Mouse (Mus musculus): ENCODE measurements around the gene Cacng6.
A peak's percentile ranks its signal among the peaks of the same experiment; 100 is the strongest.
"Not testable (repeated sequence)": the region's sequence is repeated elsewhere in the genome, so short reads cannot be mapped to it uniquely, and the experiment has no call there.

Cacng6 gene

DNA sequence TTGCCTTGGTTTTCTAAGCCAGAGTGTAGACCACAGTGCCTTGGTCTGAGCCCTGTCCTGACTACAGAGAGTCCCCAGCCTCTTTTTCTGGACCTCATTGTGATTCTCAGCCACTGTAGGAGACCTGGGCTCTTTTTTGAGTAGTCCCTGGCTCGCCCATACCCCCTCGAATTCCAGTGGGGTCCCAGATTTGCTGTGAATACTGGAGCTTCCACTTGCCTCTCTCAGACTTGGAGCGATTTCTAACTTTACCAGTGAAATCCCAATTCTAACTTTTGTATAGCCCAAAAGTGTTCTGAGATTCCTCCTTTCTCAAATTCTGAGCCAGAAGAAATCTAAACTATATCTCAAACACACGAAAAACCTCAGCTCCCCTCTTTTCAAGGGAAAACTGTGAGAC is at the start of gene Cacng6:
Gene Cacng6 (plus strand): TSS at position 301 of the 400 bp plus-strand sequence.
- no peak for DNase-seq

GRCm38 (mm10) chr7:3376831-3377230 is 47.2 kb upstream of the Cacng6 start:
- peak; percentile 51 to 63 for DNase-seq

GRCm38 (mm10) chr7:3382123-3382522 is 41.9 kb upstream of the Cacng6 start:
- no peak for DNase-seq

DNA sequence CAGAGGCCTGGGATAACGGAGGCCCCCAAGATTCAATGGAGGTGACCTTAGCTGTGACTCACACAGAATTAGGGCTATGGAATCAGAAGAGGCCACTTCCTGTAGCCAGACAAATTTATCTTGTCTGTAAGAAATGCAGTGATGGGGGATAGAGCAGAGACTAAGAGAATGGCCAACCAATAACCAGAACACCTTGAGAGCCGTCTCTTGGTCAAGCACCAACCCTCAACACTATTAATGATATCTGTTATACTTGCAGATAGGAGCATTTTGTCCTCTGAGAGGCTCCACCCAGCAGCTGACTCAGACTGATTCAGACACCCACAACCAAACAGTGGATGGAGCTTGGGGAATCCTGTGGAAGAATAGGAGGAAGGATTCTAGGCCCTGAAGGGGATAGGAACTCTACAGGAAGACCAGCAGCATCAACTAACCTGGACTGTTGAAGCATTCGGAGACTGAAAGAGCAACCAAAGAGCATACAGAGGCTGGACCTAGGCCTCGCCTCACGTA is 39.1 kb upstream of the Cacng6 start:
- no peak for DNase-seq

GRCm38 (mm10) chr7:3386036-3386730 is 37.8 kb upstream of the Cacng6 start:
- no peak for DNase-seq

DNA sequence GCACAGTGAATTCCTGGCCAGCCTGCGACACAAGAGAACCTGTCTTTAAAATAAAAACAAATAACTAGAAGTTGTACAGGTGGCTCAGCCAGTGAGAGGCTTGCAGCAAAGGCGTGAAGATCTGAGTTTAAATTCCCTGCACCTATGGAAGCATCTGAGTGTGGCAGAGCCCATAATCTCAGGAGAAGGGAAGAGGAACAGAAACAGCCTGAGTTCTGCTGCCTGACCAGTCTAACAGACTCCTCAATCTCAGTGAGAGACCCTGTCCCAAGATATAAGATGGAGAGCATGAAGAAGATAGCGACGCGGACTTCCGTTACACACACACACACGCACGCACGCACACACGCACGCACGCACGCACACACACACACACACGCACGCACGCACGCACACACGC is 36.2 kb upstream of the Cacng6 start:
- no peak for DNase-seq

DNA sequence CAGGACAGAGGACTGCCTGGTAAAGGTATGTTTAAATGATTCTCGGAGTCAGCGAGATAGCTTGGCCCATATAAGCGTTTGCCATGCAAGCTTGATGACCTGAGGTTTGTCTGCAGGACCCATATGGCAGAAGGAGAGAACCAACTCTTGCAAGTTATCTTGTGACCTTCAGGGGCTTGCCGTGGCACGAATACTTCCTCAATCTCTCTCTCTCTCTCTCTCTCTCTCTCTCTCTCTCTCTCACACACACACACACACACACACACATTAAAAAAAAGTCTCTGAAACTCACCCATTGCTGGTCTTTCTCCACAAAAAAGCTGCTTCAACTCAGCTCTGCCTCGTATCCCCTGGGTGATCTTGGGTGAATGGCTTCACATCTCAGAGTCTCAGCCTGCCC is 35.1 kb upstream of the Cacng6 start:
- no peak for DNase-seq

DNA sequence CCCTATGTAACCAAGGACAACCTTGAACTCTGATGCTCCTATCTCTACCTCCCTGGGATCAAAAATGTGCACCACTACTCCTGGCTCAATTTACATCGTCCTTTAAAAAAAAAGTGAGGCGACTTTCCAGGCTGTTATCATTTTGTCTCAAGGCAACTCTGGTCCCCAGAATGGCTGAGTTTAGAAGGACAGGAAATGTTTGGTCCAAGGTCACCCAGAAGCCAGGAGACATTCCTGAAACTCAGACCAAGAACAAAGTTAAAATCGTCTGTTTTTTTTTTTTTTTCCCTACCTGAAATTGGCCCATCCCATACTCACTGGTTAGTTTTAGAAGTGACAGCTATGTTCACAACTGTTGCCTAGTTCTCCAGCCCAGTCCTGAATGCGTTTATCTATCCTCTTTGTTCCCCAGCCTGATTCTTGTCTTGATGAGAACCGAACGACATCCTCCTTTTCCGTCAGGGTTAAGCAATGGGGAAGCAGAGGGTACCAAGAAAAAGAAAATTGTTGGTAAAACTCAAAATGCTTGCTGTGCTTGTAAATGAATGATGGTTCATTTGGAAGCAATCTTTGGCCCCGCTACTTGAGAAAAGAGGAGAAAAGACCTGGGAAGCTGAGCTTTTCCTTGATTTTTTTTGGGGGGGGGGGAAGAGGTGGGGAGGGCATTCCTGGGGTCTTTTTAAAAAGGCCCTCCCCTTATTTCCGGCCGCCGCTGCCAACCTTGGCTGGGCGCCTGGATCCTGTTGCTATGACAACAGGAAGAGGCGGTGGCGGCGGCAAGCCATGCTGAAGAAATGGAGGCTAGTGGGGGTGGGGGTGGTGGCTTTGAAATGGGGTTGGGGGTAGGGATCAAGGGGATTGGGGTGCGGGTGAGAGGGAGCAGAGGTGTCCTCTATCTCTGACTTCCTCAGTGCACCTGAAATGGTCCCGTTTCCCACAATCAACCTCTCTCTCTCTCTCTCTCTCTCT is 34.3 kb upstream of the Cacng6 start:
- peak; percentile 68 to 71 for DNase-seq

DNA sequence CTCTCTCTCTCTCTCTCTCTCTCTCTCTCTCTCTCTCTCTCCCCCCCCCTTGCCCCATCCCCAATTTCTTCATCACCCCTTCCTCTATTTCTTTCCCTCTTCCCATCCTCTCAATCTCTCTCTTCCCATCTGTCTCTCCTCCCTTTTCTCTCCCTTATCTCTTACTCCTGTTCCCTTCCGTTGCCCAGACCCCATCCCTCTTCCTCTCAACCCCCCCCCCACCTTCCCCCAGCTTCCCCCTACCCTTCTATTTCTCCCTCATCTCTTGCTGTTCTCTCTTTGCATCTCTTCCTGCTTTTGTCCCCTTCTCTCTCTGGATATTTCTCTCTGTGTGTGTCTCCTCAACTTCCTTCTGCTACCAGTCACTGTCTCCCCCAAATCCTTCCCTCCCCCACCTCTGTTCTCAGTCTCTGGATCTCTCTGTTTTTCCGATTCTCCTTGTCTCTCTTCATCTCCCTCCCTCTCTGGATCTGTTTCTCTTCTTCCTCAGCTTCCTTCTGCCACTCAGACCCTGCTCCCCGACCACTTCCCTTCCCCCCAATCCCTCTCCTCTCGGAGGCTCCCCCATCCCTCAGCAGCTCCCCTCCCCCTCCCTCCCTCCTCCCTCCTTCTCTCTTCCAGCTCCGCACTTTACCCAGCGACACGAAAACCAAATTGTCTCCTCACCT is 33.4 kb upstream of the Cacng6 start, which contains the start of gene Cacng8:
Gene Cacng8 (plus strand): TSS at position 271 of the 668 bp plus-strand sequence.
- no peak for DNase-seq

DNA sequence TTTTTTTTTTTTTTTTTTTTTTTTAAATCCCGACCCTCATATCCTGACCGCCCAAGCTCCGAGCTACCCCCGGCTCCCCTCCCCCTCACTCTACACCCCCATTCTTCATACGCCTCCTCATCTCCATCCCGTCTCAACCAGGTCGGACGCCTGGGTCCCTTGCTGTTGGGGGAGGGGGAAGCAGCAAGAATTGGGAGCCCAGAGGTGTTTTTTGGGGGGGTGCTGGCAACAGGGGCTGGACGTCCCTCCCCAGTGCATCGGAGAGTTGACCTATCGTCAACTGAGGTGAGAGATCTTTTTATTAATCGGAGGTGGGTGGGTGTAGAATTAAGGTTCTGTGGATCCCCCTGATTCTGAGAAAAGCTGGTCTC is 32.9 kb upstream of the Cacng6 start:
- DNase-seq, result no peak

DNA sequence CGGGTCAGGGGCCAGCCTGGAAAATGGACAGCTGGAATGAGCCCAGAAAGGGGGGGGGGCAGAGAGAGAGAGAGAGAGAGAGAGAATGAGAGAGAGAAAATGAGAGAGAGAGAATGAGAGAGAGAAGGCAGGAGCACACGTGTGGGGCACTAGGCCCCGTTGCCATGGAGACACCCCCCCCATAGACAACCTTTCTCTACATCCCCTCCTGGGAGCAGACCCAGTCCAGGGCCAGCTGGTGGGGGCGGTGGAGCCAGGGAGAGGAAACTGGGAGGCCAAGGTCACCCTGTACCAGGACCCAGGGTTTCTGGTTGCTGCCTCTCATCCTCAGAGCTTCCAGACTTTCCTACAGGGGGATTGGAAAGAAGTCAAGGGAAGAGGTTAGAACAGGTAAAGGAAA is 32.2 kb upstream of the Cacng6 start:
- DNase-seq, result peak; percentile 14 to 27

GRCm38 (mm10) chr7:3397355-3397754 is 26.6 kb upstream of the Cacng6 start:
- no peak for DNase-seq

DNA sequence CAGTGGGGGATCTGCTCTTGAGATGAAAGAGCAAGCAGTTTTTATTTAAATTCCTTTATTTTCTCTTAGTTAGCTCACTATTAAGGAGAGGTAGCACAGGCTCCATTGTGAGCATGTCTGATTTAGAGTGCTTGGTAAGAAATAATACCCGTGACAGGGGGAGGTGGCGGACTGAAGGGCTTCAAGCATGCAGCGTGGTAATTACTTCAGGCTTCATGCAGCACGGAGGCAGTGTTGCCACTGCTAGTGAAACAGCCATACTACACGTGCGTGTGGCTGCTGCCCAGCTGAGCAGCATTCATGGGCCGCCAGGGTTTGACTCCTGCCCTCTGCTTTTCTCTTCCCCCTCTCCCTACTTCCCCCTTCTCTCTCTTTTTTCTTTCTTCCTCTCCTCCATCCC is 26.2 kb upstream of the Cacng6 start:
- DNase-seq, result no peak

DNA sequence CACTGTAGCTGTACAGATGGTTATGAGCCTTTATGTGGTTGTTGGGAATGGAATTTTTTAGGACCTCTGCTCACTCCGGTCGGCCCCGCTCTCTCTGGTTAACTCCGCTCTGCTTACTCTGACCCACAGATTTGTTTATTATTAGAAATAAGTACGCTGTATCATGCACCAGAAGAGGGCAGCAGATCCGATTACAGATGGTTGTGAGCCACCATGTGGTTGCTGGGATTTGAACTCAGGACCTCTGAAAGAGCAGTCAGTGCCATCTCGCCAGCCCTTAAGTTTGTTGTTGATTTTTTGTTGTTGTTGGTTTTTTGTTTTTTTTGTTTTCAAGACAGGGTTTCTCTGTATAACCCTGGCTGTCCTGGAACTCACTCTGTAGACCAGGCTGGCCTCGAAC is 25.6 kb upstream of the Cacng6 start:
- DNase-seq, result not testable (repeated sequence)

GRCm38 (mm10) chr7:3399937-3400336 is 24.1 kb upstream of the Cacng6 start:
- no peak for DNase-seq

DNA sequence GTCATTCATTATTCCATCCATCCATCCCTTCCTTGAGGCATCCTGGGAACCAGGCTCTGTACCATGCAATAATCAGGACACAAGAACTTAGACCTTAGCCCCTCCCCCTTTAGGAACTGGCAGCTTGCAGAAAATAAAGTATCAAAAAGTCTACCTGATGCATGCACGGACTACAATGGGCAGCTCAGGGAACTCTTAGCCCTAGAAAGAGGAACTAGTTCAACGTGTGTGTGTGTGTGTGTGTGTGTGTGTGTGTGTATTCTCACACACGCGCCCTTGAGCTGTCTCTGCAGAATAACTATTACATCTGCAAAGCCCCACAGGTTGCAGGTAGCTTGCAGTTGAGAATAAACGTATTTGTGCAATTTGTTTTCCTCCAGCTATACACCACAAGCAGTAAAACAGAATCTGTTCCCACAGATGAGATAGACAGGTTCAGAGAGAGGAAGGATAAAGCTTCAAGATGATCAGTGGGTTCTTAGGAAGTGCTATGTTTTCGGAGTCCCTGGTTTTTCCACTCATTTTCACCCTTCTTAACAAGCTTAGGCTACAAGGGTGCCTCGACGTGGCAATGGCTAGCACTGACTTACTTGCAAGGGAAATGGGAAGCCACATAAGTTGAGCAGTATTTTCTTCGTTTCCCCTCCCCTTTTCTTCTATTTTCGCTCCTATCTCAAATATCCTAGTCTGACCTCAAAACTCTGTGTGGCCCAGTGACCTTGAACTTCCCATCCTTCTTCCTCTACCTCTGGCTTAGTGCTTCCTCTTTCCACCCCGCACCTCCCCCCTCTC is 14.1 kb upstream of the Cacng6 start:
- no peak for DNase-seq

DNA sequence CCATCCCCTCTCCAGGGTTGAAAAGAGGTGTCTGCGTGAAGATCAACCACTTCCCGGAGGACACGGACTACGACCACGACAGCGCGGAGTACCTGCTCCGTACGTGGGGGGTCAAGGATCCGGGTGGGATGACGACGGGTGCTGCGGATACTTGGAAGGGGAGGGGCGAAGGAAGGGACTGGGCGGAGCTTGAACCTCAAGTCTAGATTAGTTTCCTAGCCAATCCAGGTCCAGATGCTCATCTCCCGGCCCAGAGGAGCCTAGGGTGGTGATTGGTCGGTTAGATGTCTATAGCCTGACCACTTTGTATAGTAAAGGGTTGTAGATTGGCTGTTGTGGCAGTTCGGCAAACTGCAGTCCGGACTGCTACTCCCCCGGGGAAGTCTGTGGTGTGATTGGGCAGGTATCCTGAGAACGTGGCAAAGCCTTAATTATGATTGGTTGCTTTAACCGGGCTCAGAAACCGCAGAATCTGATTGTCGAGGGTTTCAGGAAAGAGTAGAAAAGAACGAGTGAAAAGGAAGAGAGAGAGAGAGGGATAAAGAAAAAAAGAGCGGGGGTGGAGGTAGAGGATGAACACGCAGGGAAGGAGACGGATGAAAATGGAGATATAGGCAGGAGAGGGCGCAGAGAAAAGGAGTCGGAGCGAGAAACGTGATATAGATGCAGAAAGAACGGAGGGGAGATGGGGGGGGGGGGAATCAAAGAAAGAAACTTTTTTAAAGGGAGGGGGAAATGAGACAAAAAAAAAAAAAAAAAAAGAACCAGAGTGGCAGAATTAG is 12.6 kb upstream of the Cacng6 start:
- peak; percentile 40 to 49 for DNase-seq

DNA sequence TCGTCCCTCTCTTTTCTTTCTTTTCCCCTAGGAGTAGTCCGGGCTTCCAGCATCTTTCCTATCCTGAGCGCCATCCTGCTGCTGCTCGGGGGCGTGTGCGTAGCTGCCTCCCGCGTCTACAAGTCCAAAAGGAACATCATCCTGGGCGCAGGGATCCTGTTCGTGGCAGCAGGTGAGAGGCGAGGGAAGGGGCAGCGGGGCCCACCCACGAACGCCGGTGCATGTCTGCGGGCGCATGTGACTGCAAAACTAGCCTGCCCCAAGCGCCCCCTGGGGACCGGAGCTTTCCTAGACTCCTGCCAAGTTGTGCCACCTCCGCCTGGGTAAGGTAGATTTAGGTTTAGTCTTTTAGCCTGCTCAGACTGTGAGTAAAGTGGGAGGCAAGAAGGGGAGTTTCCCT is 12.0 kb upstream of the Cacng6 start:
- peak in 1 of 2 experiments; percentile 46 for DNase-seq

- DNase-seq, result peak; percentile 59 to 68
These were observed 9.1 kb upstream of the Cacng6 start for GRCm38 (mm10) chr7:3414888-3415287.

GRCm38 (mm10) chr7:3415378-3415777 is 8.6 kb upstream of the Cacng6 start:
- peak; percentile 38 to 51 for DNase-seq

GRCm38 (mm10) chr7:3419941-3420340 is 4.1 kb upstream of the Cacng6 start:
- no peak for DNase-seq
